Mouse (Mus musculus) ES-E14 (cell line): Measurements from ENCODE around the gene Cntn5.

ENCODE experiments used
- CHD2 ChIP-seq: IDR thresholded peaks from 2 replicates; pipeline ENCODE4 v1.6.1; 2014; ENCODE audit warnings: mild to moderate bottlenecking, low read depth, low read length, inconsistent platforms
- HCFC1 ChIP-seq: IDR thresholded peaks from 2 replicates; pipeline ENCODE4 v1.6.1; 2012; ENCODE audit warnings: low read length, inconsistent platforms, borderline replicate concordance; ENCODE audit not compliant: insufficient read depth
- ZNF384 ChIP-seq: IDR thresholded peaks from 2 replicates; pipeline ENCODE4 v1.6.1; 2012; ENCODE audit warnings: low read depth, low read length, inconsistent platforms

GRCm38 (mm10) chr9:10618036-10618435 lies 286.5 kb downstream of the Cntn5 start:
- TF ChIP-seq HCFC1 (no peak), ZNF384 (no peak), CHD2 (no peak)
